Mouse (Mus musculus): Measurements from ENCODE around the gene Gm3409. TPM values are rescaled to one million over a fixed set of nuclear protein-coding genes. Genes with fewer than 3 reads are reported as not detected.
"Not testable (repeated sequence)": the region's sequence is repeated elsewhere in the genome, so short reads cannot be mapped to it uniquely, and the experiment has no call there.

The Gm3409 gene
- not detected in 2 replicates for polyA plus RNA-seq (2012; rRNA removed)

DNA sequence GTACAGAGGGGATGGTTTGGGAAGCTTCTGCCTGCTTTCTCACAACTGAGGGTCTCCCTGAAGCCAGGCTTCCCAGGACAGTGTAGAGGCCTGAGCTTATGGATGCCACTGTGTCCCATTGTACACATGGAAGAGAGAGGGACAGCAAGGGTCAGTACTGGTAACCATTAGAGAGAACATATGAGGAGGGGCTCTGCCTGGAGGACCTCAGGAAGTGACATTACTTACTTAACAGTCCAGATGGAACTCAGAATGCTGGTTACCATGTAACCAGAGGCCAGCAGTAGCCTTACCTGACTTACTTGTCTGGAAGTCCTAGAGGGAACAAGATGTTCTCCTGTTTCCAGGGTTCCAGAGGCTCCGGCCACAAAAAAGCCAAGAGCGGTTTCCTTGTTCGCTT lies at the start of gene Gm3409:
TSS of gene Gm3409 (plus strand) at position 301 of the 400 bp plus-strand sequence.
- DNase-seq (ENCODE audit: low read depth), result not testable (repeated sequence)

DNA sequence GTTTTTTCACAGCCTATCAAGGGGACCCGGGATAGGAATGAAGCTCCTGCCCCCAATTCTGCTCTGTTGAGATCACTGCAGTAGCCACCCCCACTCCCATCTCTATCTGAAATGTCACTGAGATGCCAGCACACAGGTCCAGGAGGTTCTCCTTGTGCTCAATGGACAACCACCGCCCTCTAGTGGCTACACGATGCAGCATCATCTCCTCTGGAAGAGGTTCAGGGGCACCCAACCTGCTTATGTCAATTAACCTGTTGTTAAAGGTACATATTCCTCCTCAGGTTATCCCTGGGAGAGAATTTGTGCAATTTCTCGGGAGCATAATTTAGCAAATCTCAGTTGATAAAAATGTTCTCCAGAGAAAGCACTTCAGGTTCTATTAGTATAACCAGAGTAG lies 48.5 kb upstream of the Gm3409 start:
- not testable (repeated sequence) for DNase-seq (ENCODE audit: low read depth)

DNA sequence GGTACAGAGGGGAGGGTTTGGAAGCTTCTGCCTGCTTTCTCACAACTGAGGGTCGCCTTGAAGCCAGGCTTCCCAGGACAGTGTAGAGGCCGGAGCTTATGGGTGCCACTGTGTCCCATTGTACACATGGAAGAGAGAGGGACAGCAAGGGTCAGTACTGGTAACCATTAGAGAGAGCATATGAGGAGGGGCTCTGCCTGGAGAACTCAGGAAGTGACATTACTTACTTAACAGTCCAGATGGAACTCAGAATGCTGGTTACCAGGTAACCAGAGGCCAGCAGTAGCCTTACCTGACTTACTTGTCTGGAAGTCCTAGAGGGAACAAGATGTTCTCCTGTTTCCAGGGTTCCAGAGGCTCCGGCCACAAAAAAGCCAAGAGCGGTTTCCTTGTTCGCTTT lies 46.4 kb upstream of the Gm3409 start, which contains the start of gene Gm6370:
TSS of gene Gm6370 (plus strand) at position 301 of the 400 bp plus-strand sequence.
- not testable (repeated sequence) for DNase-seq (ENCODE audit: low read depth)

DNA sequence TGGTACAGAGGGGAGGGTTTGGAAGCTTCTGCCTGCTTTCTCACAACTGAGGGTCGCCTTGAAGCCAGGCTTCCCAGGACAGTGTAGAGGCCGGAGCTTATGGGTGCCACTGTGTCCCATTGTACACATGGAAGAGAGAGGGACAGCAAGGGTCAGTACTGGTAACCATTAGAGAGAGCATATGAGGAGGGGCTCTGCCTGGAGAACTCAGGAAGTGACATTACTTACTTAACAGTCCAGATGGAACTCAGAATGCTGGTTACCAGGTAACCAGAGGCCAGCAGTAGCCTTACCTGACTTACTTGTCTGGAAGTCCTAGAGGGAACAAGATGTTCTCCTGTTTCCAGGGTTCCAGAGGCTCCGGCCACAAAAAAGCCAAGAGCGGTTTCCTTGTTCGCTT lies 35.3 kb upstream of the Gm3409 start, which contains the start of gene 4930449I24Rik:
TSS of gene 4930449I24Rik (plus strand) at position 301 of the 400 bp plus-strand sequence.
- not testable (repeated sequence) for DNase-seq (ENCODE audit: low read depth)

DNA sequence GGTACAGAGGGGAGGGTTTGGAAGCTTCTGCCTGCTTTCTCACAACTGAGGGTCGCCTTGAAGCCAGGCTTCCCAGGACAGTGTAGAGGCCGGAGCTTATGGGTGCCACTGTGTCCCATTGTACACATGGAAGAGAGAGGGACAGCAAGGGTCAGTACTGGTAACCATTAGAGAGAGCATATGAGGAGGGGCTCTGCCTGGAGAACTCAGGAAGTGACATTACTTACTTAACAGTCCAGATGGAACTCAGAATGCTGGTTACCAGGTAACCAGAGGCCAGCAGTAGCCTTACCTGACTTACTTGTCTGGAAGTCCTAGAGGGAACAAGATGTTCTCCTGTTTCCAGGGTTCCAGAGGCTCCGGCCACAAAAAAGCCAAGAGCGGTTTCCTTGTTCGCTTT lies 23.6 kb upstream of the Gm3409 start, which contains the start of gene Gm3402:
TSS of gene Gm3402 (plus strand) at position 301 of the 400 bp plus-strand sequence.
- DNase-seq (ENCODE audit: low read depth), result not testable (repeated sequence)

DNA sequence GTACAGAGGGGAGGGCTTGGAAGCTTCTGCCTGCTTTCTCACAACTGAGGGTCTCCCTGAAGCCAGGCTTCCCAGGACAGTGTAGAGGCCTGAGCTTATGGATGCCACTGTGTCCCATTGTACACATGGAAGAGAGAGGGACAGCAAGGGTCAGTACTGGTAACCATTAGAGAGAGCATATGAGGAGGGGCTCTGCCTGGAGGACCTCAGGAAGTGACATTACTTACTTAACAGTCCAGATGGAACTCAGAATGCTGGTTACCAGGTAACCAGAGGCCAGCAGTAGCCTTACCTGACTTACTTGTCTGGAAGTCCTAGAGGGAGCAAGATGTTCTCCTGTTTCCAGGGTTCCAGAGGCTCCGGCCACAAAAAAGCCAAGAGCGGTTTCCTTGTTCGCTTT lies 11.9 kb upstream of the Gm3409 start, which contains the start of gene Gm3404:
TSS of gene Gm3404 (plus strand) at position 301 of the 400 bp plus-strand sequence.
- DNase-seq (ENCODE audit: low read depth), result not testable (repeated sequence)

DNA sequence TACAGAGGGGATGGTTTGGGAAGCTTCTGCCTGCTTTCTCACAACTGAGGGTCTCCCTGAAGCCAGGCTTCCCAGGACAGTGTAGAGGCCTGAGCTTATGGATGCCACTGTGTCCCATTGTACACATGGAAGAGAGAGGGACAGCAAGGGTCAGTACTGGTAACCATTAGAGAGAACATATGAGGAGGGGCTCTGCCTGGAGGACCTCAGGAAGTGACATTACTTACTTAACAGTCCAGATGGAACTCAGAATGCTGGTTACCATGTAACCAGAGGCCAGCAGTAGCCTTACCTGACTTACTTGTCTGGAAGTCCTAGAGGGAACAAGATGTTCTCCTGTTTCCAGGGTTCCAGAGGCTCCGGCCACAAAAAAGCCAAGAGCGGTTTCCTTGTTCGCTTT lies 18.4 kb downstream of the Gm3409 start, which contains the start of gene Gm3415:
TSS of gene Gm3415 (plus strand) at position 301 of the 400 bp plus-strand sequence.
- not testable (repeated sequence) for DNase-seq (ENCODE audit: low read depth)

DNA sequence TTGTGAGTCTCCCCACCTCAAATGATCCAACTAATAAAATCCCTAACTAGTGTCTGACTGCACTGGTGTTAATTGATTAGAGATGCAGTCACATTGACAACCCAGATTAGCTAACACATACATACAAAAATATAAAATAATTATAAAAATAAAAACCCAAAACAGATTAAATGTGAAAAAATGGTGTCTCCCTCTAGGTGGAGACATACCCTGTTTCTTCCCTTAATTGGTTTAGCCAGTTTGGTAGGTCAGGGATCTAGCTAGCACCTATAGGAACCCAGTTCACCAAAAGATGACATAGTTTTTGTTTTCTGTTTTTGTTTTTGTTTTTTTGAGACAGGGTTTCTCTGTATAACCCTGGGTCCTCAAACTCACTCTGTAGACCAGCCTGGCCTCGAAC lies 26.8 kb downstream of the Gm3409 start:
- no peak for TF ChIP-seq CTCF (IDR thresholded peaks at IDR 0.05; ENCODE audit: borderline replicate concordance, extremely low read depth, insufficient read depth, insufficient read length)
- TF ChIP-seq POLR2A (IDR thresholded peaks at IDR 0.05; ENCODE audit: borderline replicate concordance, extremely low read depth, insufficient read depth, insufficient read length, poor library complexity, severe bottlenecking), result no peak
- DNase-seq (ENCODE audit: low read depth), result no peak

DNA sequence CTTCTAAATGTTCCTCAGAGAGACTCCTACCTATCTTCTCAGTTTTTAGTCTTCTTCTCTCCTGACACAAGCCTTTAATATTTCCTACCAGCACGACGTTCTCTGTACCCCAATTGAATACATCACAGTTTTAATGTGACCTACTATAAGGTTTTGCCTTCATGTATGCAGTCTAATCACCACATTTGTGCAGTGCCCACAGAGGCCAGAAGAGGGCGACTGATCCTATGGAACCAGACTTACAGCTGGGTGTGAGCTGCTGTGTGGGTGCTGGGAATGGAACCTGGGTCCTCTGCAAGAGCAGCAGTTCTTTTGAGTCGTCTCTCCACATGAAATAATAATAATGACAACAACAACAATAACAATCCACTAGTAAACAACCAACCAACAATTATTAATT lies 29.6 kb downstream of the Gm3409 start:
- DNase-seq (ENCODE audit: low read depth), result peak; percentile 36

DNA sequence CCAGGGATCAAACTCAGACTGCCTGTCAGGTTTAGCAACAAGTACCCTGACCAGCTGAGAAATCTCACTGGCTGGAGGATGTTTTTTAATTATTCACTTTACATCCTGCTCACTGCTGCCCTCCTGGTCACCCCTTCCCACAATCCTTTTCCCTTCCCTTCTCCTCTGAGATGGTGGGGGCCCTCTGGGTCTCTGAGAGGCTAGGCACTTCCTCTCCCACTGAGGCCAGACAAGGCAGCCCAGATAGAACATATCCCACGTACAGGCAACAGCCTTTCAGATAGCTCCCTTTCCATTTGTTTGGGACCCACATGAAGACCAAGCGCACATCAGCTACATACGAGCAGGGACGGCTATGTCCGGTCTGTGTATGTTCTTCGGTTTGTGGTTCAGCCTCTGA lies 32.7 kb downstream of the Gm3409 start:
- DNase-seq (ENCODE audit: low read depth), result not testable (repeated sequence)

More for the DNA sequence above, 29.6 kb downstream of the Gm3409 start:
- TF ChIP-seq CTCF (IDR thresholded peaks at IDR 0.05; ENCODE audit: borderline replicate concordance, extremely low read depth, insufficient read depth, insufficient read length) (peak; percentile 35; the same call in 1 of the 2 replicates), POLR2A (IDR thresholded peaks at IDR 0.05; ENCODE audit: borderline replicate concordance, extremely low read depth, insufficient read depth, insufficient read length, poor library complexity, severe bottlenecking) (no peak)

DNA sequence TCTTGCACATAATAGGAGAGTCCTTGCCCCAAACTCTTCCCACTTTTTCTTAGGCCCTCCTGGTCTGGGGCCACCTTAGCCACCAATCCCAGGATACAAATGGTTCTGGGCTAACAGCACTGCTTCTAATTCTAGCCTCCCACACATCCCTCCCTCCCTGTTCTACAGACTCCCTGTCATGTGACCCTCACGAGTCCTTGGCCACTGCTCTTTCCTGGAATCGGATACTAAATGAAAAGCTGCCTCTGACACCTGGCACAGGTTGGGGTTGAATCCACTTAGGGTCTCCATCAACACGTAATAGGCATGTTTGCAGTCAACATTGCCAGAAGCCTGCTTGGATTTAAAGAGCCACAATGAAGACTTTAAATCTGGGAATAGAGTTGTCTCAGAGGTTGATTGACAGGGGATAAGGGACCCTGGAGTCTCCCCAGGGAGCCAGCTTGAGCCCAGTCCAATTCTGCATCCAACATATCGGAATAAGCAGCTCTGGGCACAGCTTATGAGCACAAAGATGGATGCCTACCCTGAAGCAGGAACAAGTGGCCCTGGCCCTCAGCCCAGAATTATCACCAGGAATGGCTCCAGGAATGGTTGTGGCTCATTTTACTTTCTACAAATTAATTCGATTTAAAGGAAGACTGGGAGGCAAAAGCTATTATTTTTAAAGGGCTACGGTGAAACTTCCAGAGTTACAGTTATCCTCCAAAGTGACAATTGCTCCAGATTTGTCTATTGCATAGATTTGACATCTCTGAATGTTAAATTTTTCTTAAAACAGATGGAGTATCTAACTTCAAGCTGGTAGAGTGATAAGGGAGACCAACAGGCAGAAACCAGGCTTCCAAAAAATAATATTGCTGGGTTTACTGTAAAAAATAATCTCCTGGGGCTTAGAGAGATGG lies 34.6 kb downstream of the Gm3409 start:
- peak; percentile 89 for DNase-seq (ENCODE audit: low read depth)

DNA sequence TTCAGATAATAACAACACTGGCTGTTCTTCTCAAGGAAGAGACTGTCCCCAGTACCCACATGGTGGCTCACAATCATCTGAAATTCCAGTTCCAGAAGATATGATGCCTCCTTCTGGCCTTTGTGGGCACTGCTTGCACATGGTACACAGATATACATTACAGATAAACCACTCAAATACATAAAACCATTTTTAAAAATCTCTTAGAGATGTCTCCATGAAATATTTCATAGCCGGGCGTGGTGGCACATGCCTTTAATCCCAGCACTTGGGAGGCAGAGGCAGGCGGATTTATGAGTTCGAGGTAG lies 35.2 kb downstream of the Gm3409 start:
- DNase-seq (ENCODE audit: low read depth), result not testable (repeated sequence)

DNA sequence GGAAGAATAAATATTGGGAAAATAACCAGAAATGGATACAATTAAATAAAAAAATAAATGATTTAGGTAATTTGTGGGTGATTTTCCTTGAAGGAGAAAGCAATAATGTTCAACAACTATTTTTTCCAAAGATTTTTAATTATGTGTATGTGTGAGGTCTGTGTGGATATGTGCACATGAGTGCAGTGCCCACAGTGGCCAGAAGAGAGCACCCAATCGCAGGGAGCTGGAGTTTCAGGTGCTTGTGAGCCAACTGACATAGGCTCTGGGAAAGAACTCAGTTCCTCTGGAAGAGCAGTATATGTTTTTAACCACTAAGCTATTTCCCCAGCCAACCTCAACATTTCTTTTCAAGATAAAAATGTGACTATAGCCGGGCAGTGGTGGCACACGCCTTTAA lies 39.2 kb downstream of the Gm3409 start:
- TF ChIP-seq POLR2A (IDR thresholded peaks at IDR 0.05; ENCODE audit: borderline replicate concordance, extremely low read depth, insufficient read depth, insufficient read length, poor library complexity, severe bottlenecking), result no peak
- 0 out of 2 replicates have a peak, but pooled peaks have one; percentile 14 for TF ChIP-seq CTCF (IDR thresholded peaks at IDR 0.05; ENCODE audit: borderline replicate concordance, extremely low read depth, insufficient read depth, insufficient read length)
- no peak for DNase-seq (ENCODE audit: low read depth)

DNA sequence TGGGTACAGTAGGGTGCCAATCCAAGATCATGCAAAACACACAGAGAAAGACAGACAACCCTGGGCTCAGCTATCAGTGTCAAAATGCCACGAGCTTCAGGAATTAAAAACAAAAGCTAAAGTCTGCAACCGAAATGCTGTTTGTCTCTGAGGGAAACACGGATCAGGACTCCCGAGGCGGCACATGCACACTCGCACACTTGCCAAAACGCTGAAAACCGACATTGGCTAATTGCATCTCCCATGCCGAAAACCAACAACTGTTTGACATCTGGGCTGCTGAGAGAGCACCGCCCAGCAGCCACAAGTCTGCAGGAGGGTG lies 46.7 kb downstream of the Gm3409 start:
- TF ChIP-seq CTCF (IDR thresholded peaks at IDR 0.05; ENCODE audit: borderline replicate concordance, extremely low read depth, insufficient read depth, insufficient read length) (no peak), POLR2A (IDR thresholded peaks at IDR 0.05; ENCODE audit: borderline replicate concordance, extremely low read depth, insufficient read depth, insufficient read length, poor library complexity, severe bottlenecking) (no peak)
- DNase-seq (ENCODE audit: low read depth), result peak; percentile 32
